Mouse (Mus musculus) CH12.LX (cell line): ENCODE results near the gene Ccnk. TPM values are rescaled to one million over a fixed set of nuclear protein-coding genes. Genes with fewer than 3 reads are reported as not detected.

Source experiments
- DNase-seq: peaks from one replicate; pipeline ENCODE4 v3.0.0-alpha.2; 2013; ENCODE audit errors: extremely low read depth
- H3K27ac ChIP-seq: 2 replicates; pipeline ENCODE4 v1.5.1; 2012; ENCODE audit warnings: low read depth, mild to moderate bottlenecking, control low read depth, moderate library complexity; ENCODE audit not compliant: insufficient read depth
- H3K27me3 ChIP-seq: replicated peaks from 2 replicates; pipeline ENCODE3; 2012; ENCODE audit warnings: inconsistent platforms
- H3K36me3 ChIP-seq, 2 experiments: replicated peaks in 1 of 2; 2 replicates each; pipeline versions ENCODE3 to v1.6.1; 2012; ENCODE audit warnings: inconsistent platforms in 1 of 2, low read length in 1 of 2, mild to moderate bottlenecking in 1 of 2, mixed read lengths in 1 of 2, moderate library complexity in 1 of 2; ENCODE audit not compliant: control insufficient read depth in 1 of 2, insufficient read depth in 1 of 2
- H3K4me1 ChIP-seq, 2 experiments: 2 replicates each; pipeline ENCODE4 v1.6.1; 2012; ENCODE audit warnings: inconsistent platforms in 1 of 2, moderate library complexity in 1 of 2; ENCODE audit not compliant: insufficient read depth in 2 of 2, control insufficient read depth in 1 of 2
- H3K4me2 ChIP-seq: 2 replicates; pipeline ENCODE4 v1.6.1; 2012; ENCODE audit warnings: low read depth, mild to moderate bottlenecking, control low read depth; ENCODE audit not compliant: poor library complexity, insufficient read depth, severe bottlenecking
- H3K4me3 ChIP-seq, 3 experiments: fragments of 150-350 bp in 1 of 3; sonication (generic) in 1 of 3; replicated peaks in 1 of 3; 2 replicates each; pipeline versions ENCODE3 to v1.5.1; 2011 to 2012; ENCODE audit warnings: low read depth in 2 of 3, low read length in 2 of 3, mild to moderate bottlenecking in 2 of 3, moderate library complexity in 2 of 3, control low read depth in 1 of 3, improper control_type of control experiment in 1 of 3, inconsistent platforms in 1 of 3, mixed read lengths in 1 of 3; ENCODE audit not compliant: poor library complexity in 1 of 3
- H3K79me2 ChIP-seq: replicated peaks from 2 replicates; pipeline ENCODE4 v1.6.1; 2012; ENCODE audit warnings: mild to moderate bottlenecking, moderate library complexity; ENCODE audit not compliant: control insufficient read depth, poor library complexity, insufficient read depth, severe bottlenecking; ENCODE audit errors: extremely low read depth
- H3K9ac ChIP-seq: 2 replicates; pipeline ENCODE4 v1.6.1; 2012; ENCODE audit warnings: low read depth, mild to moderate bottlenecking, control low read depth, moderate library complexity; ENCODE audit not compliant: insufficient read depth
- H3K9me3 ChIP-seq: replicated peaks from 2 replicates; pipeline ENCODE3; 2012; ENCODE audit warnings: low read length, inconsistent platforms, mixed read lengths
- BHLHE40 ChIP-seq: IDR thresholded peaks from 2 replicates; pipeline ENCODE4 v1.6.1; 2011; ENCODE audit warnings: mild to moderate bottlenecking, low read depth, low read length, improper control_type of control experiment
- CHD1 ChIP-seq: IDR thresholded peaks from 2 replicates; pipeline ENCODE4 v1.6.1; 2012; ENCODE audit warnings: low read depth, low read length, improper control_type of control experiment, inconsistent platforms
- CTCF ChIP-seq, 2 experiments: IDR thresholded peaks in 1 of 2; conservative IDR thresholded peaks in 1 of 2; 2 replicates each; pipeline ENCODE4 v1.5.1; 2011 to 2012; ENCODE audit warnings: low read depth in 2 of 2, low read length in 2 of 2, improper control_type of control experiment in 1 of 2, inconsistent platforms in 1 of 2, mild to moderate bottlenecking in 1 of 2, moderate library complexity in 1 of 2
- ELF1 ChIP-seq: IDR thresholded peaks from 2 replicates; pipeline ENCODE4 v1.6.1; 2014; ENCODE audit warnings: low read depth, mild to moderate bottlenecking, inconsistent platforms, low read length, improper control_type of control experiment
- ETS1 ChIP-seq: conservative IDR thresholded peaks from 2 replicates; pipeline ENCODE4 v1.6.1; 2012; ENCODE audit warnings: low read depth, mild to moderate bottlenecking, inconsistent platforms, low read length, improper control_type of control experiment, moderate library complexity
- GABPA ChIP-seq: IDR thresholded peaks from 2 replicates; pipeline ENCODE4 v1.6.1; 2012; ENCODE audit warnings: low read depth, low read length, improper control_type of control experiment, inconsistent platforms; ENCODE audit not compliant: insufficient replicate concordance
- MAX ChIP-seq: IDR thresholded peaks from 2 replicates; pipeline ENCODE4 v1.6.1; 2011; ENCODE audit warnings: low read length, improper control_type of control experiment
- MEF2A ChIP-seq: IDR thresholded peaks from 2 replicates; pipeline ENCODE4 v1.6.1; 2014; ENCODE audit warnings: low read depth, mild to moderate bottlenecking, inconsistent platforms, low read length, improper control_type of control experiment, borderline replicate concordance
- NELFE ChIP-seq: IDR thresholded peaks from 2 replicates; pipeline ENCODE4 v1.6.1; 2011; ENCODE audit warnings: low read depth, low read length, improper control_type of control experiment
- NRF1 ChIP-seq: IDR thresholded peaks from 2 replicates; pipeline ENCODE4 v1.6.1; 2014; ENCODE audit warnings: low read depth, mild to moderate bottlenecking, inconsistent platforms, low read length, improper control_type of control experiment, moderate library complexity
- PAX5 ChIP-seq: IDR thresholded peaks from 2 replicates; pipeline ENCODE4 v1.6.1; 2012; ENCODE audit warnings: low read length, inconsistent platforms, mixed read lengths
- RAD21 ChIP-seq: IDR thresholded peaks from 2 replicates; pipeline ENCODE4 v1.6.1; 2011; ENCODE audit warnings: low read depth, mild to moderate bottlenecking, low read length, improper control_type of control experiment, moderate library complexity
- RCOR1 ChIP-seq: conservative IDR thresholded peaks from 2 replicates; pipeline ENCODE4 v1.6.1; 2012; ENCODE audit warnings: low read depth, mild to moderate bottlenecking, inconsistent platforms, low read length, improper control_type of control experiment
- SIN3A ChIP-seq: IDR thresholded peaks from 2 replicates; pipeline ENCODE4 v1.6.1; 2012; ENCODE audit warnings: low read length, improper control_type of control experiment, inconsistent platforms
- SMC3 ChIP-seq: IDR thresholded peaks from 2 replicates; pipeline ENCODE4 v1.6.1; 2011; ENCODE audit warnings: low read depth, low read length, improper control_type of control experiment
- TBP ChIP-seq: conservative IDR thresholded peaks from 2 replicates; pipeline ENCODE4 v1.6.1; 2011; ENCODE audit warnings: low read depth, low read length, improper control_type of control experiment
- TCF12 ChIP-seq: IDR thresholded peaks from 2 replicates; pipeline ENCODE4 v1.6.1; 2014; ENCODE audit warnings: low read depth, mild to moderate bottlenecking, inconsistent platforms, low read length, improper control_type of control experiment
- USF2 ChIP-seq: conservative IDR thresholded peaks from 2 replicates; pipeline ENCODE4 v1.6.1; 2011; ENCODE audit warnings: low read depth, low read length, improper control_type of control experiment
- ZKSCAN1 ChIP-seq: IDR thresholded peaks from 2 replicates; pipeline ENCODE4 v1.6.1; 2012; ENCODE audit warnings: low read depth, inconsistent platforms, low read length, improper control_type of control experiment, borderline replicate concordance
- ZMIZ1 ChIP-seq: IDR thresholded peaks from 2 replicates; pipeline ENCODE4 v1.6.1; 2012; ENCODE audit warnings: low read depth, mild to moderate bottlenecking, inconsistent platforms, low read length, improper control_type of control experiment
- dilution Hi-C: fragments of 300-500 bp; cut with MboI; formaldehyde crosslinking; loops from 2 replicates; pipeline ENCODE4 v1.14.3; 2020; ENCODE audit warnings: low sequenced_read_pairs; ENCODE audit not compliant: extremely low pct_unique_long_range_greater_than_20kb, extremely low pct_ligation_motif_present
- in situ Hi-C: fragments of 300-500 bp; cut with MboI; formaldehyde crosslinking; loops from 3 replicates; pipeline ENCODE4 v1.14.3; 2019; ENCODE audit warnings: low sequenced_read_pairs, low pct_ligation_motif_present, low pct_unique_long_range_greater_than_20kb, mixed read lengths
- polyA plus RNA-seq: library from polyadenylated mRNA; unstranded; fragments of >175 nt; gene quantifications from 2 replicates; pipeline ENCODE4 v1.2.1, GENCODE M21; 2012; ENCODE audit warnings: low read depth; ENCODE audit not compliant: insufficient read length
- total RNA-seq, 2 experiments: library from RNA; depleted of rRNA; stranded (reverse); fragments of 300-350 nt in 1 of 2; fragments of >200 nt in 1 of 2; gene quantifications; 2 replicates each; pipeline ENCODE4 v1.2.3; 2012 to 2014

Ccnk gene
- total and polyA plus RNA-seq, 3 experiments = 9.2 to 66.8 (median 10.1) TPM

GRCm38 (mm10) chr12:108249522-108249921 lies 70.1 kb downstream of the Ccnk start:
- Histone ChIP-seq H3K4me3 (no peak overlapping the region), H3K27ac (no peak overlapping the region), H3K9me3 (no peaks in the 10 kb centered on the region), H3K36me3 (peaks cover 0 to 67% of the 10 kb centered on the region in 2 experiments), H3K4me2 (no peak overlapping the region), H3K4me1 (peaks cover 0 to 71% of the 10 kb centered on the region in 2 experiments; a peak in 2 of 4 replicates), H3K27me3 (no peaks in the 10 kb centered on the region), H3K9ac (no peak overlapping the region), H3K79me2 (no peaks in the 10 kb centered on the region)
- in situ Hi-C loops = no loop called here
- no peak for DNase-seq
- no peak for TF ChIP-seq MEF2A
- TF ChIP-seq MAX = no peak
- no peak for TF ChIP-seq USF2
- TF ChIP-seq ZKSCAN1 = no peak
- TF ChIP-seq ETS1 = no peak
- TF ChIP-seq SIN3A = no peak
- no peak for TF ChIP-seq BHLHE40
- no peak for TF ChIP-seq RAD21
- TF ChIP-seq NRF1 = no peak
- no peak for TF ChIP-seq PAX5
- TF ChIP-seq SMC3 = no peak
- no peak for TF ChIP-seq TCF12
- no peak for TF ChIP-seq GABPA
- TF ChIP-seq RCOR1 = no peak
- TF ChIP-seq CTCF (conservative IDR thresholded peaks at IDR 0.05 in 1 of 2, IDR thresholded peaks at IDR 0.05 in 1 of 2; ENCODE audit: low read depth in 2 of 2, low read length in 2 of 2) = no peak
- no peak for TF ChIP-seq CHD1
- no peak for TF ChIP-seq TBP
- dilution Hi-C loops = no loop called here

GRCm38 (mm10) chr12:108251034-108251792 lies 71.8 kb downstream of the Ccnk start:
- H3K27me3 ChIP-seq = no peaks in the 10 kb centered on the region
- H3K36me3 ChIP-seq = peaks cover 0 to 68% of the 10 kb centered on the region in 2 experiments
- TF ChIP-seq RAD21 (no peak), SIN3A (no peak), ZKSCAN1 (no peak), USF2 (no peak), CHD1 (no peak), NELFE (no peak), CTCF (conservative IDR thresholded peaks at IDR 0.05 in 1 of 2, IDR thresholded peaks at IDR 0.05 in 1 of 2; ENCODE audit: low read depth in 2 of 2, low read length in 2 of 2) (no peak), MAX (no peak), ELF1 (no peak), ZMIZ1 (no peak), MEF2A (no peak)
- TF ChIP-seq, all 38 proteins: peak for 0
- Histone ChIP-seq H3K4me3 (no peak overlapping the region), H3K4me1 (peaks cover 0 to 65% of the 10 kb centered on the region in 2 experiments; a peak in 2 of 4 replicates), H3K4me2 (no peak overlapping the region), H3K9me3 (no peaks in the 10 kb centered on the region), H3K79me2 (no peaks in the 10 kb centered on the region), H3K9ac (no peak overlapping the region), H3K27ac (no peak overlapping the region)
- no peak for DNase-seq
- in situ Hi-C loops (no loop called here), dilution Hi-C loops (no loop called here)
